Mouse (Mus musculus) hindbrain, embryonic 15.5 days (tissue): ENCODE data around the gene Wdr63. TPM values are rescaled to one million over a fixed set of nuclear protein-coding genes. Genes with fewer than 3 reads are reported as not detected.

Experiments used
- ATAC-seq: fragments of 200-750 bp; cut with Nextera tagmentation; 2 replicates; pipeline ENCODE4 v1.8.0; 2017; ENCODE audit warnings: low read depth, moderate number of reproducible peaks, moderate TSS enrichment; ENCODE audit not compliant: low FRiP score
- H3K27ac ChIP-seq: fragments of 300-500 bp; sonication (generic); replicated peaks from 2 replicates; pipeline ENCODE4 v1.5.1; 2015; ENCODE audit warnings: mild to moderate bottlenecking, inconsistent platforms
- H3K27me3 ChIP-seq: fragments of 300-500 bp; sonication (generic); 2 replicates; pipeline ENCODE4 v1.6.1; 2015; ENCODE audit warnings: control low read depth, inconsistent platforms
- H3K36me3 ChIP-seq: fragments of 300-500 bp; sonication (generic); 2 replicates; pipeline ENCODE4 v1.6.1; 2015; ENCODE audit warnings: control low read depth, inconsistent platforms
- H3K4me1 ChIP-seq: fragments of 300-500 bp; sonication (generic); replicated peaks from 2 replicates; pipeline ENCODE4 v1.6.1; 2015; ENCODE audit warnings: control low read depth, inconsistent platforms
- H3K4me2 ChIP-seq: fragments of 300-500 bp; sonication (generic); 2 replicates; pipeline ENCODE4 v1.6.1; 2015; ENCODE audit warnings: moderate library complexity, mild to moderate bottlenecking, inconsistent platforms
- H3K4me3 ChIP-seq: fragments of 300-500 bp; sonication (generic); 2 replicates; pipeline ENCODE4 v1.5.1; 2015; ENCODE audit warnings: mild to moderate bottlenecking, inconsistent platforms
- H3K9ac ChIP-seq: fragments of 300-500 bp; sonication (generic); 2 replicates; pipeline ENCODE4 v1.6.1; 2015; ENCODE audit warnings: inconsistent platforms
- H3K9me3 ChIP-seq: fragments of 300-500 bp; sonication (generic); 2 replicates; pipeline ENCODE4 v1.6.1; 2016; ENCODE audit warnings: control low read depth, inconsistent platforms
- WGBS: fragments of 180-500 bp; shearing (Covaris S2); methylation state at CpG from one replicate; pipeline ENCODE4 v1.1.7; 2015; 5-methylcytosine and 5-hydroxymethylcytosine counted together
- polyA plus RNA-seq: library from polyadenylated mRNA; unstranded; fragments of >200 nt; fragmentation: Nextera tagmentation; extraction: Ambion mirVana; gene quantifications from 2 replicates; pipeline ENCODE4 v1.2.1, GENCODE M21; 2015

Wdr63 gene
- polyA plus RNA-seq, 1 experiment from 2014 or later: 1.7 TPM

GRCm38 (mm10) chr3:146080241-146080640, 27.7 kb downstream of the Wdr63 start:
- no peak overlapping the region for H3K27ac ChIP-seq
- H3K36me3 ChIP-seq: no peaks in the 10 kb centered on the region
- no peak overlapping the region for H3K4me2 ChIP-seq
- H3K4me3 ChIP-seq: no peak overlapping the region
- no peak for ATAC-seq
- H3K4me1 ChIP-seq: no peaks in the 10 kb centered on the region
- no peak overlapping the region for H3K9ac ChIP-seq
- 89% methylated on average over 12 of the region's 12 CpGs for WGBS
- no peaks in the 10 kb centered on the region for H3K9me3 ChIP-seq
- H3K27me3 ChIP-seq: no peaks in the 10 kb centered on the region

- no peak overlapping the region for H3K4me3 ChIP-seq
- no peak for ATAC-seq
These were observed 35.1 kb downstream of the Wdr63 start for GRCm38 (mm10) chr3:146072780-146073179.

GRCm38 (mm10) chr3:146069276-146069675, 38.7 kb downstream of the Wdr63 start:
- ATAC-seq: no peak
- WGBS: 80% methylated on average over 4 of the region's 4 CpGs
- Histone ChIP-seq H3K36me3 (no peaks in the 10 kb centered on the region), H3K27me3 (no peaks in the 10 kb centered on the region), H3K27ac (no peak overlapping the region), H3K4me1 (no peaks in the 10 kb centered on the region), H3K4me3 (no peak overlapping the region), H3K9me3 (no peaks in the 10 kb centered on the region), H3K4me2 (no peak overlapping the region), H3K9ac (no peak overlapping the region)

More at GRCm38 (mm10) chr3:146072780-146073179, 35.1 kb downstream of the Wdr63 start:
- Histone ChIP-seq H3K4me1 (no peaks in the 10 kb centered on the region), H3K4me2 (no peak overlapping the region), H3K36me3 (no peaks in the 10 kb centered on the region), H3K27me3 (no peaks in the 10 kb centered on the region), H3K9me3 (no peaks in the 10 kb centered on the region), H3K9ac (no peak overlapping the region), H3K27ac (no peak overlapping the region)
- 77% methylated on average over 7 of the region's 7 CpGs for WGBS

- ATAC-seq: no peak
- Histone ChIP-seq H3K36me3 (no peaks in the 10 kb centered on the region), H3K27me3 (no peaks in the 10 kb centered on the region), H3K4me2 (no peak overlapping the region), H3K9me3 (no peaks in the 10 kb centered on the region), H3K4me1 (no peaks in the 10 kb centered on the region), H3K9ac (no peak overlapping the region), H3K4me3 (no peak overlapping the region), H3K27ac (no peak overlapping the region)
- 88% methylated on average over 11 of the region's 11 CpGs for WGBS
These were observed 44.8 kb downstream of the Wdr63 start for GRCm38 (mm10) chr3:146063146-146063545.

- no peaks in the 10 kb centered on the region for H3K9me3 ChIP-seq
- 0 out of 2 replicates have a peak, but pooled peaks cover 3% of the 10 kb centered on the region for H3K27me3 ChIP-seq
- no peaks in the 10 kb centered on the region for H3K36me3 ChIP-seq
- 82% methylated on average over 15 of the region's 15 CpGs for WGBS
- no peak overlapping the region for H3K9ac ChIP-seq
- H3K4me2 ChIP-seq: no peak overlapping the region
- H3K27ac ChIP-seq: no peak overlapping the region
- no peaks in the 10 kb centered on the region for H3K4me1 ChIP-seq
- H3K4me3 ChIP-seq: no peak overlapping the region
- no peak for ATAC-seq
These were observed 48.5 kb downstream of the Wdr63 start for GRCm38 (mm10) chr3:146059356-146059926.

GRCm38 (mm10) chr3:146058263-146058662, 49.7 kb downstream of the Wdr63 start:
- ATAC-seq: no peak

GRCm38 (mm10) chr3:146057131-146057530, 50.8 kb downstream of the Wdr63 start:
- no peaks in the 10 kb centered on the region for H3K4me1 ChIP-seq
- 0 out of 2 replicates have a peak, but pooled peaks cover 3% of the 10 kb centered on the region for H3K27me3 ChIP-seq
- WGBS: 83% methylated on average over 7 of the region's 7 CpGs
- H3K9ac ChIP-seq: no peak overlapping the region
- no peak for ATAC-seq
- no peak overlapping the region for H3K27ac ChIP-seq
- no peaks in the 10 kb centered on the region for H3K36me3 ChIP-seq
- no peaks in the 10 kb centered on the region for H3K9me3 ChIP-seq
- H3K4me3 ChIP-seq: no peak overlapping the region
- H3K4me2 ChIP-seq: no peak overlapping the region

More at GRCm38 (mm10) chr3:146058263-146058662, 49.7 kb downstream of the Wdr63 start:
- Histone ChIP-seq H3K4me1 (no peaks in the 10 kb centered on the region), H3K4me3 (no peak overlapping the region), H3K27me3 (0 out of 2 replicates have a peak, but pooled peaks cover 3% of the 10 kb centered on the region), H3K27ac (no peak overlapping the region), H3K4me2 (no peak overlapping the region), H3K9me3 (no peaks in the 10 kb centered on the region), H3K9ac (no peak overlapping the region), H3K36me3 (no peaks in the 10 kb centered on the region)
- 13% methylated on average over 4 of the region's 4 CpGs for WGBS

GRCm38 (mm10) chr3:146053873-146054272, 54.1 kb downstream of the Wdr63 start:
- Histone ChIP-seq H3K4me2 (no peak overlapping the region), H3K27me3 (0 out of 2 replicates have a peak, but pooled peaks cover 3% of the 10 kb centered on the region), H3K4me3 (no peak overlapping the region), H3K36me3 (no peaks in the 10 kb centered on the region), H3K9ac (no peak overlapping the region), H3K9me3 (no peaks in the 10 kb centered on the region), H3K27ac (no peak overlapping the region), H3K4me1 (peaks cover 10% of the 10 kb centered on the region)
- ATAC-seq: no peak
- WGBS: 81% methylated on average over 2 of the region's 2 CpGs

- H3K4me1 ChIP-seq: peaks cover 10% of the 10 kb centered on the region
- 66% methylated on average over 6 of the region's 6 CpGs for WGBS
These were observed 54.7 kb downstream of the Wdr63 start for GRCm38 (mm10) chr3:146053082-146053814.

GRCm38 (mm10) chr3:146051277-146052007, 56.5 kb downstream of the Wdr63 start:
- no peaks in the 10 kb centered on the region for H3K9me3 ChIP-seq
- WGBS: 20% methylated on average over 11 of the region's 11 CpGs
- no peak overlapping the region for H3K4me3 ChIP-seq
- peaks cover 10% of the 10 kb centered on the region for H3K4me1 ChIP-seq
- no peak overlapping the region for H3K9ac ChIP-seq
- H3K4me2 ChIP-seq: no peak overlapping the region
- H3K27me3 ChIP-seq: no peaks in the 10 kb centered on the region
- ATAC-seq: peak; percentile 81
- no peaks in the 10 kb centered on the region for H3K36me3 ChIP-seq
- no peak overlapping the region for H3K27ac ChIP-seq

More at GRCm38 (mm10) chr3:146053082-146053814, 54.7 kb downstream of the Wdr63 start:
- Histone ChIP-seq H3K9ac (no peak overlapping the region), H3K4me2 (no peak overlapping the region), H3K36me3 (no peaks in the 10 kb centered on the region), H3K9me3 (no peaks in the 10 kb centered on the region), H3K4me3 (no peak overlapping the region), H3K27ac (no peak overlapping the region), H3K27me3 (0 out of 2 replicates have a peak, but pooled peaks cover 3% of the 10 kb centered on the region)
- no peak for ATAC-seq

- Histone ChIP-seq H3K36me3 (no peaks in the 10 kb centered on the region), H3K27ac (no peak overlapping the region), H3K9me3 (no peaks in the 10 kb centered on the region), H3K4me2 (no peak overlapping the region), H3K9ac (no peak overlapping the region), H3K4me1 (peaks cover 10% of the 10 kb centered on the region), H3K4me3 (no peak overlapping the region), H3K27me3 (no peaks in the 10 kb centered on the region)
- no peak for ATAC-seq
- WGBS: 90% methylated on average over 5 of the region's 5 CpGs
These were observed 58.0 kb downstream of the Wdr63 start for GRCm38 (mm10) chr3:146049951-146050350.

- H3K4me3 ChIP-seq: no peak overlapping the region
- H3K27ac ChIP-seq: no peak overlapping the region
- no peaks in the 10 kb centered on the region for H3K9me3 ChIP-seq
- no peaks in the 10 kb centered on the region for H3K27me3 ChIP-seq
- 27% methylated on average over 15 of the region's 15 CpGs for WGBS
- no peaks in the 10 kb centered on the region for H3K36me3 ChIP-seq
- ATAC-seq: no peak
- H3K4me1 ChIP-seq: peaks cover 10% of the 10 kb centered on the region
- 0 out of 2 replicates have a peak overlapping the region, but pooled peaks have one; percentile 3 for H3K4me2 ChIP-seq
- no peak overlapping the region for H3K9ac ChIP-seq
These were observed 60.2 kb downstream of the Wdr63 start for GRCm38 (mm10) chr3:146047704-146048207.
